Mouse (Mus musculus): ENCODE measurements at regions not wholly inside any gene's neighbourhood (a gene's known extent, or its start where the extent isn't known, plus 50 kb on each side); places are given as distances from the start of the nearest gene placed in this dataset.
A peak's percentile ranks its signal among the peaks of the same experiment; 100 is the strongest.

DNA sequence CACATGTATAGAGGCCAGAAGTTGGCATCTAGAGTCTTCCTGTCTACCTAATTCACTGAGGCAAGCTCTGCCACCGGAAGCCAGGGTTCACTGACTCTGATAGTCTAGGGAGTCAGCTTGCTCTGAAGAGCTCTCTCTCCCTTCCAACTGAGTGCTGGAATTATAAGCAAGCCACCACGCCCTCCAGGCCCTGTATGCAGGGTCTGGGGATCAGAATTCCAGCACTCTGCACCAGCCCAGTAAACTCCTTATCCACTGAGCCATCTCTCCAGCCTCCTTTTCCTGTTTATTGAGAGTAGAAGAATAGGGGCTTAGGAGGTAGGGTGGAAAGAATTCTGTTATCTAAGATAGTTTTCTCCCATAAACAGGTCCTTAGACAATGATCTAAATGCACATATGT lies 215.3 kb downstream of the Mreg start:
- no peak for DNase-seq

DNA sequence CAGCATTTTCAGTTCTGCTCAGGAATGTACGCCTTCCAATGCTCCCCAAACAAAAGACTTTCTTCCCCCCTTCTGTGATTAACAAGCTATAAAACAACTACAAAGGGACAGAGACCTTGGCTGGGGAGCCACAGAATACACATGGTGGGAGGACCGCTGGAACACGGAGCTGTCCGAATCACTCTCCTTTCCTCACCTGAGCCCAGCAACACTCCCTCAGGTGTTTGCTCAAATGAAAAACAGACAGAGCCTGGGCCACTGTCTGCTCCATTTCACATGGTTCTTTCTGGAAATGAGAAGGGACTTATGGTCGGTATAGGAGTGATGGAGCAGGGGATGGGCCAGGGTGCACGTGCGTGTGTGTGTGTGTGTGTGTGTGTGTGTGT lies 215.9 kb downstream of the Mreg start:
- no peak for DNase-seq

- DNase-seq, result peak in 1 of 2 experiments; percentile 11
Observed at GRCm38 (mm10) chr1:71995573-71996233, 216.4 kb downstream of the Mreg start.

DNA sequence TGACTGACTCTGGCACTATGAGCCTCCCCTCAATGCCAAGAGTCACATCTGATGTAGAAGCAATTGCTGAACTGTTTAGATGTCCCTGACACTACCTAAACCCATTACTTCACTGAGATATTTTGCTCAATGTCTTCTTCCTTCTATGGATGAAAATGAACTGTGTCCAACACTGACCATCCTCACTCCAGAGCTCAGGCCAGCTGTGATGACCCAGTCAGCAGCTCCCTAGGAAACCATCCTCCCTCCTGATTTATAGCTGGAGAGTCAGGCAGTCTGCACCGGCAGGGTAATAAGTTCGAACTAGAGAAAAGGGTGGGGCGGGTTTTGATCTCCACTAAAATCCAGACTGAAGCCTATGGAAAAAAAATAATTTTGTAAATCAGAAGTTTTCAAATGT lies 221.2 kb downstream of the Mreg start:
- no peak for DNase-seq

- DNase-seq, result no peak
Observed at GRCm38 (mm10) chr1:71988086-71988485, 224.0 kb downstream of the Mreg start.

- no peak for DNase-seq
Observed at GRCm38 (mm10) chr1:71986047-71986446, 226.1 kb downstream of the Mreg start.

- DNase-seq, result no peak
Observed at GRCm38 (mm10) chr1:71983786-71984185, 228.3 kb downstream of the Mreg start.

DNA sequence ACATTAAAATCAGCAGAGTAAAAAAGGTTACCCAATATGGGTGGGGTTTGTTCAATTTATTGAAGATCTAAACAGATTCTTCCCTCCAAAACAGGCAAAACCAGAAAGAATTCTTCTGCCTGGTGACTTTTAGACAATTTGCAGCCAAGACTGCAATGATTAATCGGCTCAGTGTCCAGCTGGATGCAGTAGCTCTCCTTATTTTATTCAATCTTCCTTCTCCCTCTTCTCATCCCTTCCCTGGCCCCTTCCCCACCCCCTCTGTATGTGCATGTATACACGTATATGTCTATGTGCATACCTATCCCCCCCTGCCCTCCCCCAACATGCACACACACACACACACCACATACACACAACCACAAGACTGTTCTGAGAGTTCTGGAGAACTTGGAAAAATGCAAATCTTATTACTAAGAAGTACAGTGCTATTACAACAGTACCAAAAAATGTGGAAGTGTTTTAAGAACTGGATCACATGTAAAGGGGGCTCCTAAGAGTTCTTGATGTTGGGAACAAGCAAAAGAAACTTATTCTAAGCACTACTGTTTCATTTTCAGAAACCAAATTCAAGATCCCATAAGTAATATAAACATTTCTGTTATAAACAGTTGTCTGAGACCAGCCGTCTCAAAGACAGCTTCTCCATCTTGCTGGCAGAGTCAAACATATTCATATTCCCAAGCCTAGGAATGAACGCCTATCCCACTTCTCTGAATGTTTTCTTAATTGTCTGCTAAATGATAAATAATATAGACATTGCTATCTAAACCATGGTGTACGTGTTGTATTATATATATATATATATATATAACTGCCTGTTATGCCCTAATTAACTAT lies 229.5 kb downstream of the Mreg start:
- no peak for DNase-seq

- no peak for DNase-seq
Observed at GRCm38 (mm10) chr1:71980624-71981023, 231.5 kb downstream of the Mreg start.

DNA sequence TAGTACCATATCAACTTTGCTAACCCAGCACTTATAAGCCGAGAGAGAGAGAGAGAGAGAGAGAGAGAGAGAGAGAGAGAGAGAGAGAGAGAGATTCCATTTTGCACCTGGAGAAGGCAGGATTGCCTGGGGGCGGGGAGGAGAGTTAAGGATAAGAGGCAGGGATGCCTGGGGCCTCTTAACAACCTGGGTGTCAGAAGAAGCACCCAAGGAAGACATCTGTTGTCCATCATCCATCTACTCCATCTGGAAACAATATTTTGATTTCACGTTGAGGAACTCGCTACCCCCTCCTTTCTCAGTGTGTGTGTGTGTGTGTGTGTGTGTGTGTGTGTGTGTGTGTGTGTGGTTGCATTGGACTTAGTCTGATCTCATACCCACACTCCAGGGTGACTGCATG lies 232.8 kb downstream of the Mreg start:
- no peak for DNase-seq

GRCm38 (mm10) chr1:71977361-71977760 lies 234.7 kb downstream of the Mreg start:
- DNase-seq, result no peak

DNA sequence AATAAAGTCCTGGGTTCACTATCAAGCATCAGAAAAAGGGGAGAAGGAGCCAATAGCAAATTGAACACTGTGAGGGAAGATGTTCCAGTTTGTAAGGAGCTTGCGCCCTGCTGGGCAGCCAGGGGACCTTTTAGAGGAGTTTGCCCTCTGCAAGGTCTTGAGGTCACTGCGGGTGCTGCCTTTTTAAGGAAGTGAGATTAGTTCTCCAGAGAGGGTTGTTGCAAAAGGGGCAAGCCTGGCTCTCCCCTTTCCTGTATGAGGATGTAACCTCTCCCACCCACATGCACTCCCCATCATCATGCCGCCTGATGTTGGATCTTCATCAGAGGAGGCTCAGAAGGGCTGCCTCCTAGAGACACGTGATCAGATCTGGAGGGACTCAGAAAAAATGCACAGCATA lies 237.4 kb downstream of the Mreg start:
- no peak for DNase-seq

GRCm38 (mm10) chr1:71971943-71972342 lies 240.2 kb downstream of the Mreg start:
- DNase-seq, result no peak

DNA sequence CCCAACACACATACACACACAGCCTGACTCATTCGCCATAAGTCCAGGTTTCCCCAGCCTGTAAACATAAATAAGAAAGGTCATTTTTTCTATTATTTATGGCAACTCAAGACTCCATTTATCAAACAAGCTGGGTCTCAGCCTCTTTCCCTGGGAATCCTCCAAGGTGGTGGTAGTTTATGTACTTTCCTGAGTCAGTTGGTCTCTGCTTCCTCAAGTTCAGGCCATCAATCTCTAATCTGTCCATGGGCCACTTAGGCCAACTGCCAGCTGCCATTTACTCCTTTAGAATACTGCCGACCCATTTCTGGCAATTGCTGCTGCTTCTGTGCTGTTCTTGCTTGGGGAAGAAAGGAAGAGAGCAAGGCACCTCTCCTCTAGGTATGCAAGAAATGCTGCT lies 241.3 kb downstream of the Mreg start:
- DNase-seq, result no peak

DNA sequence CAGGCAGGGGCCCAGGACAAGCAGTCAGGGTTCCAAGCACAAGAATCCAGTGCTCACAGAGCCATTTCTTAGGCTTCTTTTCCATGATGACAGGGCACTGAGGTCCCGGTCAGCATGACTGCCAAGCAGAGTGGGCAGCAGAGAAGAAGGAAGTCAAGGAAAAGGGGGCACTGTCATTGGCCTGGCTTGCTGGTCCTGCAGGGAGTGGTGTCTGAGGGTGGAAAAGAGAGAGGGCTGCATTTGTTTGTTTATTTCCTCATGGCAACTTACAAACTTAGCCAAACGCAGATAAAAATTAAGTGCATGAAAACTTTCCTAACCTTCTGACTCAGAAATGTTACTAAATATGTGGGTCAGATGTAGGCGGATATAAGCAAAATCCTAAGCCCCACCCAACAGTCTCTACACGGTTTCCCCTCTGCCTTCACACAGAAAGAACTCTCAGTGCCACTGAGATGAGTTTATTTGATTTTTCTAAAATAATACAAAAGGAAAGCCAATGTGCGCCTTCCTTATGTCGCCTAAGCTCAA lies 244.5 kb downstream of the Mreg start:
- DNase-seq, result no peak

GRCm38 (mm10) chr1:71964450-71965126 lies 247.5 kb downstream of the Mreg start:
- DNase-seq, result no peak

GRCm38 (mm10) chr1:71956940-71957339 lies 255.2 kb downstream of the Mreg start:
- no peak for DNase-seq

DNA sequence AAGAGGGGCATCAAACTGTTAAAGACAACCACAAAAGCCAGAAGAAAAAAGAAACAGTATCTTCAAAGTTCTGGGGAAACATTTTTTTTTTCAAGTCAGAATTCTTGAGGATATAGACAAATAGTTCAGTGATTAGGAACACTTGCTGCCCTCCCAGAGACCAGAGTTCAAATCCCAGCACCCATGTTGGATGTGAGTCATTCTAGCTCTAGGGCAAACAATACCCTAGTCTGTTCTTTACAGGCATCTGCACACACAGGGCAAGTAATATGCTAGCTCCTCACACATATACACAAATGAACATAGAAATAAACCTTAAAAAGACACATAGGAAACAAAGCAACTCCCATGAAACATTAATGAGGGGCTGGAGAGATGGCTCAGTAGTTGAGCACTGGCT lies 256.8 kb downstream of the Mreg start:
- DNase-seq, result no peak

DNA sequence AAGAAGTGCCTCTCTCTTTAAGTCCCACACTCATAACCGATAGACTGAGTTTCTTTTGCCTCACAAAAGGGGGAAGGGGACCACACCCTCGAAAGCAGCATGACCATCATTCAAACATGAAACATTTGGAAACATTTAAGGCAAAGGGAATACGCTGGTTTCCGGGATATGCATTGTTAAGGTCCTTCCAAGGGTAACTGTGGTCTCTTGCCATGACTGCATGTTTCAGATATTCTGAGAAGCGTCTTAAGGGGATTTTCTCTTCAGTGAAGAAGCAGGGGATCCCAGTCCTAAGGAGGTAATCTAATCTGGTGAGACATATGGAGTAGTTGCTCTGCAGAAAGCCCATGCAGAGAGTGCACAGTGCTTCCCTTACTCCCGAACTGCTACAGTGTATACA lies 258.8 kb downstream of the Mreg start:
- no peak for DNase-seq

DNA sequence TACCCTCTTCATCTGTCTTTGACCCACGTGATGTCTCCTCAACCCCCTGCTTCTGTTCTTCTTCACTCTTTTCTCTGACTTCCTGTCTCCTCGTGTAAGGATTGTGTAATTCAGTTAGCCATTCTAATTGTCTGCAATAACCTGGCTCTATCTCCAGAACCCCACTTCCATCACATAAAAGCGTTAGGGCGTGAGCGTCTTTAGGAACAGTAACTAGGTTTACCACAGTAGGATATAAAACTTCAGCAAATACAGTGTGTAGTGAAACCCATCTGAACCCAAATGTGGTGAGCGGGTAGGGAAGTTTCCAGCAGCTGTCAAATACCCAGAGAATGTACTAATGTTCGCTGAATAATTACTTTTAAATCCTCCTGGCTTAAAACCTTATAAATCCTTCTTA lies 262.6 kb downstream of the Mreg start:
- DNase-seq, result no peak

GRCm38 (mm10) chr1:71948686-71949085 lies 263.4 kb downstream of the Mreg start:
- no peak for DNase-seq

- DNase-seq, result no peak
Observed at GRCm38 (mm10) chr1:71947506-71947905, 264.6 kb downstream of the Mreg start.

DNA sequence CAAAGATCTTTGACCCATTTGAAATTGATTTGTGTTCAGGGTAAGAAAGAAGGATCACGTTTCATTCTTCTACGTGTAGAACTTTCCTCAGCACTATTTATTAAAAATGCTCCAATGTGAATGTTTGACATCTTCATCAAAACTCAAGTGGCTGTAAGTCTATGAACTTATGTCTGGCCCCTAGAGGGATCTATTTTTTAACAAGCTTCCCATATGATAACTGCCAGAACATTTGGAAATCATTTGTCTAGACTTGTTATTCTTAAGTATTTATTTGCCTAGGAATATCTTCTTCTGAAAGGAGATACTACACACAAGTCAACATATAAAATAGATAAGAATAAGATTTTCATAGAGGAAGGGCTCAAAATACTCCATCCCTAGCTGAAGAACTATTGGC lies 265.2 kb downstream of the Mreg start:
- DNase-seq, result no peak

DNA sequence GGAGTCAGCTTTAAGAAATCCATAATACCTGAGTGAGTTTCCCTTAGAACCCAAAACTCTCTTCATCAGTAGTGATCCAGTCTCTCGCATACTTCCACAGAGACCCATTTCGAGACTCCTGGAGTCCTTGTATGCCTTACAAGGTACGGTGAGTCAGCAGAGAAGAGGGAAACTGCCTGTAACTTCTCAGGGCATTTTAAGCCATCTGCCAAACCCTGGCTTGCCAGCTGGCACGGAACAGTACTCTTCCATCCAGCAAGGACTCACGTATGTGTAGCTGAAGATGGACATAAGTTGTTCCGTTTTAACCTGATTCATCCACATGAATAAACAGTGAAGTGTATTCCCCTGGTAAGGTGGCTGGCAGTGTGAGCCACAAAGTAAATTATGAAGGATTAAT lies 267.0 kb downstream of the Mreg start:
- peak; percentile 23 to 24 for DNase-seq
